Mouse (Mus musculus) heart, postnatal 0 days (tissue): Measurements from ENCODE around the gene Birc5. TPM values are rescaled to one million over a fixed set of nuclear protein-coding genes. Genes with fewer than 3 reads are reported as not detected.
"Not testable (repeated sequence)": the region's sequence is repeated elsewhere in the genome, so short reads cannot be mapped to it uniquely, and the experiment has no call there.

Experiments
- ATAC-seq: fragments of 200-750 bp; cut with Nextera tagmentation; 2 replicates; pipeline ENCODE4 v1.8.0; 2017; ENCODE audit warnings: low read depth, moderate number of reproducible peaks, moderate library complexity; ENCODE audit not compliant: insufficient read depth
- DNase-seq: peaks from one replicate; pipeline ENCODE4 v3.0.0-alpha.2; 2016; ENCODE audit warnings: low spot score
- H3K27ac ChIP-seq: fragments of 300-500 bp; sonication (generic); 2 replicates; pipeline ENCODE4 v1.5.1; 2014; ENCODE audit warnings: low read depth, mild to moderate bottlenecking
- H3K27me3 ChIP-seq: fragments of 300-500 bp; sonication (generic); 2 replicates; pipeline ENCODE4 v1.6.1; 2014; ENCODE audit warnings: low read length, mixed read lengths; ENCODE audit not compliant: control insufficient read depth, insufficient read depth
- H3K36me3 ChIP-seq: fragments of 300-500 bp; sonication (generic); replicated peaks from 2 replicates; pipeline ENCODE4 v1.6.1; 2014; ENCODE audit warnings: low read length, mixed read lengths; ENCODE audit not compliant: control insufficient read depth, insufficient read depth
- H3K4me1 ChIP-seq: fragments of 300-500 bp; sonication (generic); 2 replicates; pipeline ENCODE4 v1.6.1; 2014; ENCODE audit warnings: antibody characterized with exemption; ENCODE audit not compliant: control insufficient read depth, insufficient read depth
- H3K4me2 ChIP-seq: fragments of 300-500 bp; sonication (generic); 2 replicates; pipeline ENCODE4 v1.6.1; 2014; ENCODE audit warnings: low read depth, mild to moderate bottlenecking, low read length, moderate library complexity
- H3K4me3 ChIP-seq: fragments of 300-500 bp; sonication (generic); 2 replicates; pipeline ENCODE4 v1.5.1; 2014; ENCODE audit warnings: low read depth, low read length
- H3K9ac ChIP-seq: fragments of 300-500 bp; sonication (generic); replicated peaks from 2 replicates; pipeline ENCODE4 v1.6.1; 2014; ENCODE audit warnings: low read depth, low read length, mixed read lengths
- H3K9me3 ChIP-seq: fragments of 300-500 bp; sonication (generic); replicated peaks from 2 replicates; pipeline ENCODE4 v1.6.1; 2016; ENCODE audit warnings: low read length; ENCODE audit not compliant: control insufficient read depth
- CTCF ChIP-seq: IDR thresholded peaks from 2 replicates; pipeline ENCODE4 v1.5.1; 2016; ENCODE audit warnings: antibody characterized with exemption, control low read depth, low read depth
- EP300 ChIP-seq: IDR thresholded peaks from 2 replicates; pipeline ENCODE4 v1.6.1; 2016; ENCODE audit warnings: antibody characterized with exemption, low read depth
- WGBS: fragments of 180-500 bp; shearing (Covaris S2); extraction: QIAGEN DNeasy Blood & Tissue Kit; methylation state at CpG from one replicate; pipeline ENCODE4 v1.1.7; 2014; 5-methylcytosine and 5-hydroxymethylcytosine counted together
- polyA plus RNA-seq: library from polyadenylated mRNA; unstranded; fragments of >200 nt; fragmentation: Nextera tagmentation; extraction: Ambion mirVana; gene quantifications from 2 replicates; pipeline ENCODE4 v1.2.1, GENCODE M21; 2015
- total RNA-seq: library from RNA; depleted of rRNA; stranded (reverse); fragments of >200 nt; gene quantifications from 2 replicates; pipeline ENCODE4 v1.2.3, GENCODE M21; 2014; ENCODE audit warnings: low replicate concordance

Gene Birc5
- total and polyA plus RNA-seq, 2 experiments from 2014 or later = 36.1 to 83.6 TPM

DNA sequence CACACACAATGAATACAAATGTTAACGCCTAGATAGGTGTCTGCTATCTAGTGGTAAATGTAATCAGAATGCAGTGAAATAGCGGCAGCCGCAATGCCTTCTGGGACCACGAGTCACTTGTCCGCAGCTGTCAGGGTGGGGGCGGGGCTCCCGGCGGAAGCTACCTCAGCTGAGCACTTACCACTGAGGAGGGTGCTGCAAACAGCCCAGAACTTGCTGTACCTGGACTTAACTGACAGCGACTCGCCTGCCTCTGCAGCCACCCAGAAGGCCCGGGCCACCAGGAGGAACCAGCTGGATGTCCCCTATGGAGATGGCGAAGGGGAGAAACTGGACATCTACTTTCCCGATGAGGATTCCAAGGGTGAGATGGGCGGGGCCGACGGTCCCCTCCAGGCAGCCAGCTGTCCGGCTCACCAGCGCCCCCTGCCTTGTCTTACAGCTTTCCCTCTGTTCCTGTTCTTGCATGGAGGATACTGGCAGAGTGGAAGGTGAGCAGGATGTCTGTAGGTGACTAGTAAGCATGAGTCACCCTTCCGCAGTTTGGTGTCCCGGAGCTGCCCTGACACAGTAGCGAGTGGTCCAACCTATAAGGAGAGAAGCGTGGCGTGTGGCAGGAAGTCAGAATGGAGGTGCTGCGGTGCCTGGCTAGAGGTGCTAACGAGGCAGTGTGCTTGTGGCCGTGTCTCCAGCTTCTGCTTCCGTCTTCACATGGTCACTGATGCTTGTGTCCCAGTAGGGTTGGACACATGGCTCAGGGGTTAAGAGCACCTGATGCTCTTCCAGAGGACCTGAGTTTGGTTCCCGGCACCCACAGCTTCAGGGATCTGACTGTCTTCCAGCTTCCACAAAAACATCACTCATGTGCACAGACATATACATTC is 16.7 kb upstream of the Birc5 start:
- TF ChIP-seq CTCF (peak; percentile 55), EP300 (no peak)
- Histone ChIP-seq H3K9ac (no peak overlapping the region), H3K4me1 (peaks cover 40% of the 10 kb centered on the region), H3K27me3 (no peaks in the 10 kb centered on the region), H3K9me3 (no peaks in the 10 kb centered on the region), H3K4me2 (peak overlapping the region; percentile 54), H3K27ac (peak overlapping the region; percentile 18; the same call in 1 of the 2 replicates), H3K36me3 (no peaks in the 10 kb centered on the region), H3K4me3 (peak overlapping the region; percentile 24; the same call in 1 of the 2 replicates)
- DNase-seq = peak; percentile 61
- 32% methylated on average over 28 of the region's 28 CpGs for WGBS
- no peak for ATAC-seq

DNA sequence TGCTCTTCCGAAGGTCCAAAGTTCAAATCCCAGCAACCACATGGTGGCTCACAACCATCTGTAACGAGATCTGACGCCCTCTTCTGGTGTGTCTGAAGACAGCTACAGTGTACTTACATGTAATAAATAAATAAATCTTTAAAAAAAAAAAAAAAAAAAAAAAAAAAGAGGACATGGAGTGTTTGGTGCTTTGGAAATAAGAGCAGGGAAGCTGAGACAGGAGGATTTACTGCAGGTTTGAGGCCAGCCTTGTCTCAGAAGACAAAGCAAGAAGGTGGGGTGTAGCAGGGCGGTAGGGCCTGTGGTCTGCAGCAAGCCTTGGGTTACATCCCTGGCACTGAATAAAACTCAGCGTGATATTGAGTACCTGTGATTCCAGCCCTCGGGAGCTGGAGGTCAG is 15.5 kb upstream of the Birc5 start:
- not testable (repeated sequence) for DNase-seq, H3K9me3 ChIP-seq
- 93% methylated on average over 4 of the region's 6 CpGs for WGBS

DNA sequence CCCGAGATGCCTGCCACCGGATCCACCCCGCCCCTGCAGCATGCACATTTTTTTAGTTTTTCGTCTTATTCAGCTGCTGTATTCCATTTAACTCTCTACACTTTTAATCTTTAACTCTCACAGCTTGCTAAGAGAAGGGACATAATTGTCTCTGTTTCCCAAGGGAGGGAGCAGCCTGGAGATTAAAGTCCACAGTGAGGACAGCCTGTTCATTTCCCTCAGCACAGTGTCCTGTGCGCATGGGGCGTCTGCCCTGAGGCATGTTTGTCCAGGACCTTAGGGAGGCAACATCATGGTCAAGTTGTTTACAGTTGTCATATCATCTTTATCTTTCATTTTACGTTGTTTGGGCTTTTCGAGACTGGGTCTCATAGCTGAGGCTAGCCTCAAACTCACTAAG is 15.0 kb upstream of the Birc5 start:
- Histone ChIP-seq H3K9me3 (no peaks in the 10 kb centered on the region), H3K4me2 (no peak overlapping the region), H3K4me3 (no peak overlapping the region), H3K36me3 (no peaks in the 10 kb centered on the region), H3K27ac (no peak overlapping the region), H3K9ac (no peak overlapping the region), H3K4me1 (peaks cover 36% of the 10 kb centered on the region), H3K27me3 (no peaks in the 10 kb centered on the region)
- no peak for ATAC-seq
- 90% methylated on average over 8 of the region's 8 CpGs for WGBS
- TF ChIP-seq CTCF = no peak
- no peak for TF ChIP-seq EP300
- no peak for DNase-seq

More for the DNA sequence above, 15.5 kb upstream of the Birc5 start:
- H3K4me2 ChIP-seq, H3K27me3 ChIP-seq, ATAC-seq, H3K4me3 ChIP-seq, H3K9ac ChIP-seq, H3K27ac ChIP-seq, H3K36me3 ChIP-seq: not testable (repeated sequence)
- peaks cover 36% of the 10 kb centered on the region for H3K4me1 ChIP-seq

DNA sequence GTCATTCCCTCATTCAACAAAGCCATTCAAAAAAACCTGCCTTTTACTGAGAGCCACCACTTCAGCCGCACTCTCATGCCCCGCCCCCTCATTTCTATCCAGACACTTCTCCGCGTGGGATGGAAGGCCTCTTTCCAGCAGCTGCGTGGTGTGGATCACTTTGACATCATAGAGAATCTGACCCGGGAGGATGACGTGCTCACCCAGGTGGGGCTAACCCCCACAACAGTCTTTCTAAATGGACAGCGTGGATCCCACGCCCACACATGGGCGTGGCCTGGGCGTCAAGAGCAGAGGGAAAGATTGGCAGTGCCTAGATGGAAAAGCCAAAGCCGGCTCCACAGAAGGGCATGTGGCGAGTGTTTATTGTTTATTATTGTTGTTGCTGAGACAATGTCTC is 12.7 kb upstream of the Birc5 start:
- no peak for DNase-seq
- WGBS = 20% methylated on average over 13 of the region's 13 CpGs
- Histone ChIP-seq H3K4me1 (peaks cover 17% of the 10 kb centered on the region), H3K4me3 (no peak overlapping the region), H3K9ac (no peak overlapping the region), H3K4me2 (peak overlapping the region; percentile 36; the same call in 1 of the 2 replicates), H3K27me3 (no peaks in the 10 kb centered on the region), H3K27ac (no peak overlapping the region), H3K36me3 (no peaks in the 10 kb centered on the region), H3K9me3 (no peaks in the 10 kb centered on the region)
- peak; percentile 25; the same call in 1 of the 2 replicates for ATAC-seq
- no peak for TF ChIP-seq CTCF
- no peak for TF ChIP-seq EP300

DNA sequence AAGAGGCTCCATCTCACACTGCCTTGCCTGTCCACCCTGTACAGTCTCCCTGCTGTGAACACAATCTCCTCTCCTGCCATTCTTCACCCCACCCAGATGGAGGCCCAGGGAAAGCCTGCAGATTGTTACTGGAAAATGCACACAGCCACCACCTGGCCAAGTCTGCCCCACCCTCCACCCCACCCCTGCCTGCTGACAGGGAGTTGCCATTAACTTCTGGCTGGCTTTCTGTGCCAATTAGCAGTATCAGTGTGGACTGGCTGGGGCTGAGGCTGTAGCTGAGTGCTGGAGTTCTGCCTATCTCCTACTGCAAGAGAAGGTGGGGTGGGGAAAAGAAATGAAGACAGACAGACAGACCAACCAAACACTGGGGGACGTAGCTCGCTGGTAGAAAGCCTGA is 10.5 kb upstream of the Birc5 start:
- no peak for TF ChIP-seq EP300
- TF ChIP-seq CTCF = no peak
- Histone ChIP-seq H3K4me3 (no peak overlapping the region), H3K27me3 (no peaks in the 10 kb centered on the region), H3K27ac (peak overlapping the region; percentile 66), H3K4me2 (no peak overlapping the region), H3K36me3 (no peaks in the 10 kb centered on the region), H3K9me3 (no peaks in the 10 kb centered on the region), H3K4me1 (peaks cover 12% of the 10 kb centered on the region), H3K9ac (no peak overlapping the region)
- DNase-seq (peak; percentile 73), ATAC-seq (peak; percentile 87)
- 38% methylated on average over 2 of the region's 2 CpGs for WGBS

DNA sequence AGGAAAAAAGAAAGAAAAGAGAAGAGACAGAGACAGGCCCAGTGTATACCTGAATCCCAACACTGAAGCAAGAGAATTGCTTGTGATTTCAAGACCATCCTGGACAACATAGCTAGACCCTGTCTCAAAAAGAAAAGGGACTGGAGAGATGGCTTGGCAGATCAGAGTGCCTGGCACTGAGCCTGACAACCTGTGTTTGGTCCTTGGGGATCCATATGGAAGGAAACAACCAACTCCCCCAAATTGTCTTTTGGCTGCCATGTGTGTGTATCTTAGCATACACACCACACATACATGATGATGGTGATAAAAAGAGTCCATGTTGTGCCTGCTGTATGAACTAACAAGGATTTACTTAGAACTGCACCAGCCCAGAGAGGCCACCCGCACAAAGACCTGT is 10.0 kb upstream of the Birc5 start:
- 76% methylated on average over 1 of the region's 1 CpGs for WGBS
- no peak overlapping the region for H3K4me2 ChIP-seq
- ATAC-seq = no peak

More for the DNA sequence above, 10.0 kb upstream of the Birc5 start:
- TF ChIP-seq CTCF (no peak), EP300 (no peak)
- no peaks in the 10 kb centered on the region for H3K36me3 ChIP-seq
- no peak overlapping the region for H3K9ac ChIP-seq
- H3K27me3 ChIP-seq = no peaks in the 10 kb centered on the region
- no peak overlapping the region for H3K4me3 ChIP-seq
- no peaks in the 10 kb centered on the region for H3K9me3 ChIP-seq
- no peak for DNase-seq
- peaks cover 12% of the 10 kb centered on the region for H3K4me1 ChIP-seq
- H3K27ac ChIP-seq = peak overlapping the region; percentile 66
